Mouse (Mus musculus): ENCODE data around the gene P2rx4. TPM values are rescaled to one million over a fixed set of nuclear protein-coding genes. Genes with fewer than 3 reads are reported as not detected.

The P2rx4 gene
- polyA plus RNA-seq, 1 experiment = 0.03 TPM

GRCm38 (mm10) chr5:122700109-122700836 is 7.1 kb upstream of the P2rx4 start:
- no peaks in the 10 kb centered on the region for H3K9me3 ChIP-seq (ENCODE audit: control insufficient read depth, low read length)
- H3K4me1 ChIP-seq (ENCODE audit: control insufficient read depth) = peaks cover 53% of the 10 kb centered on the region
- no peak for TF ChIP-seq GATA1 (IDR thresholded peaks at IDR 0.05; ENCODE audit: low read length)
- no peaks in the 10 kb centered on the region for H3K36me3 ChIP-seq (ENCODE audit: control insufficient read depth)
- peak overlapping the region; percentile 29 for H3K4me3 ChIP-seq (replicated peaks)
- no peaks in the 10 kb centered on the region for H3K27me3 ChIP-seq (ENCODE audit: control insufficient read depth)

- H3K27me3 ChIP-seq (ENCODE audit: control insufficient read depth) = no peaks in the 10 kb centered on the region
- no peaks in the 10 kb centered on the region for H3K36me3 ChIP-seq (ENCODE audit: control insufficient read depth)
- H3K9me3 ChIP-seq (ENCODE audit: control insufficient read depth, low read length) = no peaks in the 10 kb centered on the region
- TF ChIP-seq GATA1 (IDR thresholded peaks at IDR 0.05; ENCODE audit: low read length) (no peak), TAL1 (IDR thresholded peaks at IDR 0.05; ENCODE audit: low read length) (no peak)
- H3K4me3 ChIP-seq (replicated peaks) = peak overlapping the region; percentile 29
- peaks cover 53% of the 10 kb centered on the region for H3K4me1 ChIP-seq (ENCODE audit: control insufficient read depth)
These were observed 6.5 kb upstream of the P2rx4 start for GRCm38 (mm10) chr5:122700837-122701212.

GRCm38 (mm10) chr5:122702156-122702555 is 5.2 kb upstream of the P2rx4 start:
- no peaks in the 10 kb centered on the region for H3K9me3 ChIP-seq (ENCODE audit: control insufficient read depth, low read length)
- H3K4me1 ChIP-seq (ENCODE audit: control insufficient read depth) = peaks cover 52% of the 10 kb centered on the region
- no peak overlapping the region for H3K4me3 ChIP-seq (replicated peaks)
- H3K27me3 ChIP-seq (ENCODE audit: control insufficient read depth) = no peaks in the 10 kb centered on the region
- TF ChIP-seq GATA1 (IDR thresholded peaks at IDR 0.05; ENCODE audit: low read length) (no peak), TAL1 (IDR thresholded peaks at IDR 0.05; ENCODE audit: low read length) (no peak)
- no peaks in the 10 kb centered on the region for H3K36me3 ChIP-seq (ENCODE audit: control insufficient read depth)

- no peaks in the 10 kb centered on the region for H3K36me3 ChIP-seq (ENCODE audit: control insufficient read depth)
- H3K4me1 ChIP-seq (ENCODE audit: control insufficient read depth) = peaks cover 58% of the 10 kb centered on the region
- no peak for TF ChIP-seq GATA1 (IDR thresholded peaks at IDR 0.05; ENCODE audit: low read length)
- no peak for TF ChIP-seq TAL1 (IDR thresholded peaks at IDR 0.05; ENCODE audit: low read length)
These were observed 3.8 kb upstream of the P2rx4 start for GRCm38 (mm10) chr5:122703574-122703973.

GRCm38 (mm10) chr5:122704571-122704970 is 2.8 kb upstream of the P2rx4 start:
- Histone ChIP-seq H3K9me3 (ENCODE audit: control insufficient read depth, low read length) (no peaks in the 10 kb centered on the region), H3K4me1 (ENCODE audit: control insufficient read depth) (peaks cover 52% of the 10 kb centered on the region), H3K36me3 (ENCODE audit: control insufficient read depth) (no peaks in the 10 kb centered on the region), H3K4me3 (replicated peaks) (no peak overlapping the region), H3K27me3 (ENCODE audit: control insufficient read depth) (no peaks in the 10 kb centered on the region)
- TF ChIP-seq GATA1 (IDR thresholded peaks at IDR 0.05; ENCODE audit: low read length) (no peak), TAL1 (IDR thresholded peaks at IDR 0.05; ENCODE audit: low read length) (no peak)

More at GRCm38 (mm10) chr5:122703574-122703973, 3.8 kb upstream of the P2rx4 start:
- Histone ChIP-seq H3K9me3 (ENCODE audit: control insufficient read depth, low read length) (no peaks in the 10 kb centered on the region), H3K4me3 (replicated peaks) (no peak overlapping the region), H3K27me3 (ENCODE audit: control insufficient read depth) (no peaks in the 10 kb centered on the region)

- no peaks in the 10 kb centered on the region for H3K27me3 ChIP-seq (ENCODE audit: control insufficient read depth)
- H3K4me1 ChIP-seq (ENCODE audit: control insufficient read depth) = peaks cover 46% of the 10 kb centered on the region
- H3K36me3 ChIP-seq (ENCODE audit: control insufficient read depth) = no peaks in the 10 kb centered on the region
- TF ChIP-seq TAL1 (IDR thresholded peaks at IDR 0.05; ENCODE audit: low read length) (no peak), GATA1 (IDR thresholded peaks at IDR 0.05; ENCODE audit: low read length) (no peak)
- no peaks in the 10 kb centered on the region for H3K9me3 ChIP-seq (ENCODE audit: control insufficient read depth, low read length)
- H3K4me3 ChIP-seq (replicated peaks) = no peak overlapping the region
These were observed 2.2 kb upstream of the P2rx4 start for GRCm38 (mm10) chr5:122705174-122705573.

GRCm38 (mm10) chr5:122706917-122707275 is 448 bp upstream of the P2rx4 start:
- H3K4me1 ChIP-seq (ENCODE audit: control insufficient read depth) = peaks cover 33% of the 10 kb centered on the region
- peak overlapping the region; percentile 77 for H3K4me3 ChIP-seq (replicated peaks)
- TF ChIP-seq TAL1 (IDR thresholded peaks at IDR 0.05; ENCODE audit: low read length) (no peak), GATA1 (IDR thresholded peaks at IDR 0.05; ENCODE audit: low read length) (no peak)
- no peaks in the 10 kb centered on the region for H3K36me3 ChIP-seq (ENCODE audit: control insufficient read depth)
- H3K27me3 ChIP-seq (ENCODE audit: control insufficient read depth) = no peaks in the 10 kb centered on the region
- H3K9me3 ChIP-seq (ENCODE audit: control insufficient read depth, low read length) = no peaks in the 10 kb centered on the region

GRCm38 (mm10) chr5:122708819-122709218 is 1.5 kb downstream of the P2rx4 start:
- Histone ChIP-seq H3K4me1 (ENCODE audit: control insufficient read depth) (peaks cover 27% of the 10 kb centered on the region), H3K36me3 (ENCODE audit: control insufficient read depth) (no peaks in the 10 kb centered on the region), H3K4me3 (replicated peaks) (no peak overlapping the region), H3K9me3 (ENCODE audit: control insufficient read depth, low read length) (peaks cover 7% of the 10 kb centered on the region), H3K27me3 (ENCODE audit: control insufficient read depth) (no peaks in the 10 kb centered on the region)
- TF ChIP-seq GATA1 (IDR thresholded peaks at IDR 0.05; ENCODE audit: low read length) (no peak; the same call in 1 of the 2 replicates), TAL1 (IDR thresholded peaks at IDR 0.05; ENCODE audit: low read length) (no peak)

- H3K36me3 ChIP-seq (ENCODE audit: control insufficient read depth) = peaks cover 15% of the 10 kb centered on the region
- H3K27me3 ChIP-seq (ENCODE audit: control insufficient read depth) = no peaks in the 10 kb centered on the region
- H3K4me1 ChIP-seq (ENCODE audit: control insufficient read depth) = no peaks in the 10 kb centered on the region
- no peak overlapping the region for H3K4me3 ChIP-seq (replicated peaks)
- H3K9me3 ChIP-seq (ENCODE audit: control insufficient read depth, low read length) = peaks cover 11% of the 10 kb centered on the region
- no peak for TF ChIP-seq TAL1 (IDR thresholded peaks at IDR 0.05; ENCODE audit: low read length)
- TF ChIP-seq GATA1 (IDR thresholded peaks at IDR 0.05; ENCODE audit: low read length) = no peak
These were observed 8.4 kb downstream of the P2rx4 start for GRCm38 (mm10) chr5:122715723-122716122.

- peaks cover 15% of the 10 kb centered on the region for H3K36me3 ChIP-seq (ENCODE audit: control insufficient read depth)
- H3K27me3 ChIP-seq (ENCODE audit: control insufficient read depth) = no peaks in the 10 kb centered on the region
- TF ChIP-seq GATA1 (IDR thresholded peaks at IDR 0.05; ENCODE audit: low read length) = no peak
- no peak for TF ChIP-seq TAL1 (IDR thresholded peaks at IDR 0.05; ENCODE audit: low read length)
- H3K9me3 ChIP-seq (ENCODE audit: control insufficient read depth, low read length) = peaks cover 11% of the 10 kb centered on the region
- H3K4me1 ChIP-seq (ENCODE audit: control insufficient read depth) = no peaks in the 10 kb centered on the region
- H3K4me3 ChIP-seq (replicated peaks) = no peak overlapping the region
These were observed 9.4 kb downstream of the P2rx4 start for GRCm38 (mm10) chr5:122716793-122717192.
